Mouse (Mus musculus) embryonic facial prominence, embryonic 13.5 days (tissue): ENCODE results near the gene Pkn1. TPM values are rescaled to one million over a fixed set of nuclear protein-coding genes. Genes with fewer than 3 reads are reported as not detected.

Experiments
- ATAC-seq: fragments of 200-750 bp; cut with Nextera tagmentation; 2 replicates; pipeline ENCODE4 v1.8.0; 2017; ENCODE audit warnings: low read depth; ENCODE audit not compliant: insufficient number of reproducible peaks, insufficient read depth, low FRiP score, low TSS enrichment
- H3K27ac ChIP-seq: fragments of 300-500 bp; sonication (generic); 2 replicates; pipeline ENCODE4 v1.5.1; 2015; ENCODE audit warnings: moderate library complexity, mild to moderate bottlenecking, inconsistent platforms
- H3K27me3 ChIP-seq: fragments of 300-500 bp; sonication (generic); 2 replicates; pipeline ENCODE4 v1.6.1; 2015; ENCODE audit warnings: mild to moderate bottlenecking, inconsistent platforms
- H3K36me3 ChIP-seq: fragments of 300-500 bp; sonication (generic); 2 replicates; pipeline ENCODE4 v1.6.1; 2015; ENCODE audit warnings: mild to moderate bottlenecking, inconsistent platforms
- H3K4me1 ChIP-seq: fragments of 300-500 bp; sonication (generic); 2 replicates; pipeline ENCODE4 v1.6.1; 2015; ENCODE audit warnings: inconsistent platforms
- H3K4me2 ChIP-seq: fragments of 300-500 bp; sonication (generic); 2 replicates; pipeline ENCODE4 v1.6.1; 2015; ENCODE audit warnings: moderate library complexity, mild to moderate bottlenecking, inconsistent platforms
- H3K4me3 ChIP-seq: fragments of 300-500 bp; sonication (generic); 2 replicates; pipeline ENCODE4 v1.5.1; 2015; ENCODE audit warnings: mild to moderate bottlenecking, inconsistent platforms
- H3K9ac ChIP-seq: fragments of 300-500 bp; sonication (generic); 2 replicates; pipeline ENCODE4 v1.6.1; 2015; ENCODE audit warnings: mild to moderate bottlenecking, inconsistent platforms
- H3K9me3 ChIP-seq: fragments of 300-500 bp; sonication (generic); 2 replicates; pipeline ENCODE4 v1.6.1; 2016; ENCODE audit warnings: inconsistent platforms
- WGBS: fragments of 180-500 bp; shearing (Covaris S2); methylation state at CpG from one replicate; pipeline ENCODE4 v1.1.7; 2015; ENCODE audit warnings: mixed read lengths; 5-methylcytosine and 5-hydroxymethylcytosine counted together
- polyA plus RNA-seq: library from polyadenylated mRNA; unstranded; fragments of >200 nt; fragmentation: Nextera tagmentation; extraction: Ambion mirVana; gene quantifications from 2 replicates; pipeline ENCODE4 v1.2.1, GENCODE M21; 2015

The Pkn1 gene
- polyA plus RNA-seq, 1 experiment from 2014 or later, result 23.5 TPM

GRCm38 (mm10) chr8:83639649-83640048 lies 59.3 kb downstream of the Pkn1 start:
- no peak overlapping the region for H3K4me2 ChIP-seq
- no peak overlapping the region for H3K4me3 ChIP-seq
- H3K9ac ChIP-seq, result no peak overlapping the region
- no peaks in the 10 kb centered on the region for H3K27me3 ChIP-seq
- 71% methylated on average over 5 of the region's 5 CpGs for whole genome bisulfite sequencing
- no peak for ATAC-seq
- H3K27ac ChIP-seq, result no peak overlapping the region
- H3K4me1 ChIP-seq, result no peaks in the 10 kb centered on the region
- peaks cover 4% of the 10 kb centered on the region for H3K9me3 ChIP-seq
- no peaks in the 10 kb centered on the region for H3K36me3 ChIP-seq

GRCm38 (mm10) chr8:83638856-83639255 lies 60.1 kb downstream of the Pkn1 start:
- 68% methylated on average over 4 of the region's 4 CpGs for WGBS
- H3K4me3 ChIP-seq, result no peak overlapping the region
- H3K27ac ChIP-seq, result no peak overlapping the region
- H3K36me3 ChIP-seq, result no peaks in the 10 kb centered on the region
- ATAC-seq, result no peak
- H3K9ac ChIP-seq, result no peak overlapping the region
- no peaks in the 10 kb centered on the region for H3K4me1 ChIP-seq
- H3K4me2 ChIP-seq, result no peak overlapping the region
- H3K9me3 ChIP-seq, result peaks cover 4% of the 10 kb centered on the region
- H3K27me3 ChIP-seq, result no peaks in the 10 kb centered on the region

GRCm38 (mm10) chr8:83632083-83632707 lies 66.8 kb downstream of the Pkn1 start:
- Histone ChIP-seq H3K4me1 (no peaks in the 10 kb centered on the region), H3K9ac (no peak overlapping the region), H3K4me3 (no peak overlapping the region), H3K27me3 (no peaks in the 10 kb centered on the region), H3K27ac (no peak overlapping the region), H3K4me2 (no peak overlapping the region), H3K9me3 (peaks cover 4% of the 10 kb centered on the region), H3K36me3 (no peaks in the 10 kb centered on the region)
- no peak for ATAC-seq
- WGBS, result 88% methylated on average over 7 of the region's 7 CpGs

GRCm38 (mm10) chr8:83625676-83626299 lies 73.2 kb downstream of the Pkn1 start:
- 88% methylated on average over 6 of the region's 6 CpGs for WGBS
- H3K9me3 ChIP-seq, result no peaks in the 10 kb centered on the region

GRCm38 (mm10) chr8:83624739-83625138 lies 74.2 kb downstream of the Pkn1 start:
- Histone ChIP-seq H3K27me3 (no peaks in the 10 kb centered on the region), H3K4me2 (no peak overlapping the region), H3K4me1 (no peaks in the 10 kb centered on the region), H3K9me3 (no peaks in the 10 kb centered on the region), H3K27ac (no peak overlapping the region), H3K9ac (no peak overlapping the region), H3K36me3 (no peaks in the 10 kb centered on the region), H3K4me3 (no peak overlapping the region)
- 37% methylated on average over 3 of the region's 3 CpGs for WGBS
- no peak for ATAC-seq

More at GRCm38 (mm10) chr8:83625676-83626299, 73.2 kb downstream of the Pkn1 start:
- Histone ChIP-seq H3K27me3 (no peaks in the 10 kb centered on the region), H3K27ac (no peak overlapping the region), H3K9ac (no peak overlapping the region), H3K36me3 (no peaks in the 10 kb centered on the region), H3K4me3 (no peak overlapping the region), H3K4me1 (no peaks in the 10 kb centered on the region), H3K4me2 (no peak overlapping the region)
- ATAC-seq, result no peak

- 89% methylated on average over 7 of the region's 7 CpGs for WGBS
- Histone ChIP-seq H3K9me3 (0 out of 2 replicates have a peak, but pooled peaks cover under 1% of the 10 kb centered on the region), H3K27me3 (no peaks in the 10 kb centered on the region), H3K4me1 (no peaks in the 10 kb centered on the region), H3K4me2 (no peak overlapping the region), H3K9ac (no peak overlapping the region), H3K36me3 (no peaks in the 10 kb centered on the region), H3K27ac (no peak overlapping the region), H3K4me3 (no peak overlapping the region)
- no peak for ATAC-seq
Measured at GRCm38 (mm10) chr8:83623549-83623948, 75.4 kb downstream of the Pkn1 start.

GRCm38 (mm10) chr8:83622389-83622989 lies 76.5 kb downstream of the Pkn1 start:
- no peaks in the 10 kb centered on the region for H3K36me3 ChIP-seq
- peak overlapping the region; percentile 43 for H3K4me3 ChIP-seq
- ATAC-seq, result peak; percentile 85
- no peak overlapping the region for H3K27ac ChIP-seq
- H3K4me1 ChIP-seq, result no peaks in the 10 kb centered on the region
- H3K9ac ChIP-seq, result peak overlapping the region; percentile 72
- 10% methylated on average over 23 of the region's 23 CpGs for WGBS
- H3K9me3 ChIP-seq, result 0 out of 2 replicates have a peak, but pooled peaks cover 2% of the 10 kb centered on the region
- H3K4me2 ChIP-seq, result peak overlapping the region; percentile 85
- no peaks in the 10 kb centered on the region for H3K27me3 ChIP-seq

GRCm38 (mm10) chr8:83621691-83622388 lies 77.1 kb downstream of the Pkn1 start:
- 47% methylated on average over 15 of the region's 15 CpGs for WGBS
- Histone ChIP-seq H3K4me3 (peak overlapping the region; percentile 43), H3K36me3 (no peaks in the 10 kb centered on the region), H3K4me2 (peak overlapping the region; percentile 85), H3K9ac (peak overlapping the region; percentile 72), H3K27ac (no peak overlapping the region), H3K9me3 (0 out of 2 replicates have a peak, but pooled peaks cover 2% of the 10 kb centered on the region), H3K27me3 (no peaks in the 10 kb centered on the region), H3K4me1 (no peaks in the 10 kb centered on the region)
- no peak for ATAC-seq

GRCm38 (mm10) chr8:83619568-83620285 lies 79.3 kb downstream of the Pkn1 start:
- Histone ChIP-seq H3K9ac (no peak overlapping the region), H3K27ac (no peak overlapping the region), H3K27me3 (no peaks in the 10 kb centered on the region), H3K4me2 (no peak overlapping the region), H3K36me3 (no peaks in the 10 kb centered on the region; the same call in 1 of the 2 replicates), H3K4me1 (no peaks in the 10 kb centered on the region), H3K4me3 (no peak overlapping the region), H3K9me3 (0 out of 2 replicates have a peak, but pooled peaks cover 2% of the 10 kb centered on the region)
- ATAC-seq, result 0 out of 2 replicates have a peak, but pooled peaks have one; percentile 24
- 79% methylated on average over 9 of the region's 9 CpGs for WGBS

- Histone ChIP-seq H3K36me3 (peaks cover 7% of the 10 kb centered on the region), H3K27me3 (no peaks in the 10 kb centered on the region), H3K27ac (no peak overlapping the region), H3K9ac (no peak overlapping the region), H3K4me2 (no peak overlapping the region), H3K4me3 (no peak overlapping the region), H3K9me3 (0 out of 2 replicates have a peak, but pooled peaks cover 2% of the 10 kb centered on the region), H3K4me1 (no peaks in the 10 kb centered on the region)
- no peak for ATAC-seq
- WGBS, result 92% methylated on average over 2 of the region's 2 CpGs
Measured at GRCm38 (mm10) chr8:83618566-83618965, 80.4 kb downstream of the Pkn1 start.

- H3K36me3 ChIP-seq, result peaks cover 22% of the 10 kb centered on the region
- no peak overlapping the region for H3K27ac ChIP-seq
- 0 out of 2 replicates have a peak, but pooled peaks cover 2% of the 10 kb centered on the region for H3K9me3 ChIP-seq
- H3K4me3 ChIP-seq, result no peak overlapping the region
- H3K4me1 ChIP-seq, result no peaks in the 10 kb centered on the region
- H3K4me2 ChIP-seq, result no peak overlapping the region
- 91% methylated on average over 2 of the region's 2 CpGs for WGBS
- H3K27me3 ChIP-seq, result no peaks in the 10 kb centered on the region
- no peak overlapping the region for H3K9ac ChIP-seq
- no peak for ATAC-seq
Measured at GRCm38 (mm10) chr8:83617111-83617510, 81.9 kb downstream of the Pkn1 start.
